Mouse (Mus musculus) CD4-positive, CD25-positive, alpha-beta regulatory T cell, adult 4 months (primary cell): ENCODE measurements around the gene Smim11. TPM values are rescaled to one million over a fixed set of nuclear protein-coding genes. Genes with fewer than 3 reads are reported as not detected.

Experiments used
- polyA plus RNA-seq, 2 experiments: library from polyadenylated mRNA; unstranded; fragments of 100-300 nt; shearing (Covaris generic); gene quantifications; one replicate each; pipeline ENCODE4 v1.2.1; 2017

Smim11 gene
- polyA plus RNA-seq, 2 experiments from 2014 or later = 134 to 149 TPM

Other genes starting within 250 kb of the Smim11 start
- 10 to 100 TPM; 47.8 to 49.1 TPM for gene Mrps6, start 243.0 kb upstream of the Smim11 start, polyA plus RNA-seq
- not detected for gene Gm49711, start 243.0 kb upstream of the Smim11 start, polyA plus RNA-seq
- 10 to 100 TPM in 1 of 2 experiments, 1 to 10 TPM in 1; 7.0 to 11.2 TPM for gene Slc5a3, start 243.0 kb upstream of the Smim11 start, polyA plus RNA-seq
- not detected for gene Kcne2, start 8.9 kb upstream of the Smim11 start, polyA plus RNA-seq
- not detected for gene Fam243, start 20.2 kb downstream of the Smim11 start, polyA plus RNA-seq
- gene Kcne1, start 58.2 kb downstream of the Smim11 start, polyA plus RNA-seq = not detected
- 1 to 10 TPM; 1.2 to 2.7 TPM for gene Rcan1, start 169.6 kb downstream of the Smim11 start, polyA plus RNA-seq
- not detected for gene Clic6, start 184.4 kb downstream of the Smim11 start, polyA plus RNA-seq